Mouse (Mus musculus): Measurements from ENCODE around the gene Nipal3.

DNA sequence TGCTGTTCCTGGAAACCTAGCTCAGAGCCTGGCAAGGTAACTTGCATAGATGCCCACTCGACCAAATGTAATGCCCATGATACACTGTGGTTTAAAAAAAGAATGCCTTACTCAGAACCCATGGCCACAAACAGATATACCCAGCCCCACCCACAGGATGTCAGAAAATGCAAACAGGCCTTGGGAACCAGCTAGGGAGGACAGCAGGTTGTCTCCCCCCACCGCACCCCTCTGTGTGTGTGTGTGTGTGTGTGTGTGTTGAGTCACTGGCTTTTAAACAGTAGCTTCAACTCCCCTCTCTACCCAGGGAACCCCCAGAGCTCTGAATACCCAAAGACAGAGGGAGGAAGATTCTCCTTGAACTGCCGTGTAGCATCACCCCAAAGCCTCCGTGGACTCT lies 1.6 kb downstream of the Nipal3 start:
- TF ChIP-seq CTCF (IDR thresholded peaks at IDR 0.05; ENCODE audit: extremely low read depth, insufficient read depth, insufficient read length, insufficient replicate concordance) (no peak), POLR2A (IDR thresholded peaks at IDR 0.05; ENCODE audit: low read depth, low read length) (no peak)

Data from spleen, adult 2 months (tissue).